Mouse (Mus musculus): ENCODE measurements around the gene Stk10.
A peak's percentile ranks its signal among the peaks of the same experiment; 100 is the strongest.

Stk10 gene

GRCm38 (mm10) chr11:32629713-32630211 is 96.7 kb downstream of the Stk10 start:
- no peak for DNase-seq (ENCODE audit: low spot score)

- no peak for DNase-seq (ENCODE audit: low spot score)
Measured at GRCm38 (mm10) chr11:32632671-32633070, 99.6 kb downstream of the Stk10 start.

- DNase-seq (ENCODE audit: low spot score): no peak
Measured at GRCm38 (mm10) chr11:32633542-32633941, 100.4 kb downstream of the Stk10 start.

- no peak for DNase-seq (ENCODE audit: low spot score)
Measured at GRCm38 (mm10) chr11:32634143-32634542, 101.0 kb downstream of the Stk10 start.

- DNase-seq (ENCODE audit: low spot score): no peak
Measured at GRCm38 (mm10) chr11:32634842-32635241, 101.7 kb downstream of the Stk10 start.

GRCm38 (mm10) chr11:32636275-32636674 is 103.2 kb downstream of the Stk10 start:
- no peak for DNase-seq (ENCODE audit: low spot score)

GRCm38 (mm10) chr11:32638521-32639255 is 105.6 kb downstream of the Stk10 start:
- DNase-seq (ENCODE audit: low spot score): no peak

GRCm38 (mm10) chr11:32640617-32641016 is 107.5 kb downstream of the Stk10 start:
- DNase-seq (ENCODE audit: low spot score): no peak

GRCm38 (mm10) chr11:32642249-32642876 is 109.3 kb downstream of the Stk10 start, which contains the start of gene Fbxw11:
Fbxw11 (plus strand) TSS chr11:32642724.
- DNase-seq (ENCODE audit: low spot score): peak; percentile 95

- peak; percentile 55 for DNase-seq (ENCODE audit: low spot score)
Measured at GRCm38 (mm10) chr11:32642899-32643886, 110.1 kb downstream of the Stk10 start.

GRCm38 (mm10) chr11:32644010-32644409 is 110.9 kb downstream of the Stk10 start:
- no peak for DNase-seq (ENCODE audit: low spot score)

GRCm38 (mm10) chr11:32647265-32647664 is 114.2 kb downstream of the Stk10 start:
- no peak for DNase-seq (ENCODE audit: low spot score)

- DNase-seq (ENCODE audit: low spot score): no peak
Measured at GRCm38 (mm10) chr11:32650236-32650749, 117.2 kb downstream of the Stk10 start.

- DNase-seq (ENCODE audit: low spot score): no peak
Measured at GRCm38 (mm10) chr11:32650893-32651590, 117.9 kb downstream of the Stk10 start.

- no peak for DNase-seq (ENCODE audit: low spot score)
Measured at GRCm38 (mm10) chr11:32651723-32652122, 118.6 kb downstream of the Stk10 start.

GRCm38 (mm10) chr11:32662082-32662656 is 129.1 kb downstream of the Stk10 start:
- DNase-seq (ENCODE audit: low spot score): no peak

- no peak for DNase-seq (ENCODE audit: low spot score)
Measured at GRCm38 (mm10) chr11:32665639-32666038, 132.5 kb downstream of the Stk10 start.

GRCm38 (mm10) chr11:32666983-32667382 is 133.9 kb downstream of the Stk10 start:
- DNase-seq (ENCODE audit: low spot score): no peak

- DNase-seq (ENCODE audit: low spot score): no peak
Measured at GRCm38 (mm10) chr11:32671480-32671879, 138.4 kb downstream of the Stk10 start.

Measured in urinary bladder, postnatal 14 days (tissue).